Mouse (Mus musculus) left cerebral cortex, postnatal 36 days (tissue): ENCODE results near the gene Smc6. TPM values are rescaled to one million over a fixed set of nuclear protein-coding genes. Genes with fewer than 3 reads are reported as not detected.
A peak's percentile ranks its signal among the peaks of the same experiment; 100 is the strongest.

Source experiments
- DNase-seq, 2 experiments: peaks; one replicate each; pipeline ENCODE4 v3.0.0; 2021 to 2022; ENCODE audit warnings: low spot score in 2 of 2, mixed read lengths in 1 of 2
- intact Hi-C: fragments of 180-260 bp; cut with DNase I; formaldehyde crosslinking; loops from one replicate; pipeline ENCODE4 v1.15.1; 2025
- total RNA-seq, 2 experiments: library from RNA; stranded (reverse); gene quantifications; 2 replicates each; pipeline ENCODE4 v1.2.3; 2021

Gene Smc6
- total RNA-seq, 2 experiments from 2014 or later: 24.6 to 29.9 TPM

GRCm38 (mm10) chr12:11277207-11277606 lies 11.5 kb downstream of the Smc6 start:
- intact Hi-C loops: no loop called here
- no peak for DNase-seq

- intact Hi-C loops: no loop called here
- DNase-seq: no peak
These were observed 14.2 kb downstream of the Smc6 start for GRCm38 (mm10) chr12:11279886-11280285.

GRCm38 (mm10) chr12:11281584-11281983 lies 15.9 kb downstream of the Smc6 start:
- intact Hi-C loops: no loop called here
- DNase-seq: no peak

GRCm38 (mm10) chr12:11286382-11286781 lies 20.7 kb downstream of the Smc6 start:
- intact Hi-C loops: no loop called here
- DNase-seq: no peak

DNA sequence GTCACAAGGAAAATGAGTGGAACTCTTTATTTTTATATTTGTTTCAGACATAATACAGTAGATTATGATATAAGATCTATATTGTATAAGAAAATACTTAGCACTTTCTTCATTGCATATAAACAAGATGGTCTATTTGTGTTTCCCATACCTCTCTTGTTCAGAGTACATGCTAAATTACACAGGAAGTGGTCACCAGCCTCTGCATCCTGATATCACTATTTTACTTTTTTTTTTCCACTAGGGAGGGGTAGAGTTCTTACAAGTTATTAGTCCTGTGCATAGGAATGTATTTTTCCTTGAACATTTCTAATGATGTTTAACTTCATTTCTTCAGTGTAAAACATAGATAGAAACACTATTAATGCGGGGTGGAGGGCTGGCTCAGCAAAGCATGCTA lies 35.2 kb downstream of the Smc6 start:
- intact Hi-C loops: no loop called here

GRCm38 (mm10) chr12:11306753-11307645 lies 41.3 kb downstream of the Smc6 start:
- intact Hi-C loops: no loop called here
- no peak for DNase-seq

More for the DNA sequence above, 35.2 kb downstream of the Smc6 start:
- no peak for DNase-seq

GRCm38 (mm10) chr12:11311106-11311505 lies 45.4 kb downstream of the Smc6 start:
- intact Hi-C loops: loop anchor here (10.0 kb wide), 1 partner anchor 1014 kb away; no protein-coding TSS in a partner anchor
- no peak for DNase-seq

DNA sequence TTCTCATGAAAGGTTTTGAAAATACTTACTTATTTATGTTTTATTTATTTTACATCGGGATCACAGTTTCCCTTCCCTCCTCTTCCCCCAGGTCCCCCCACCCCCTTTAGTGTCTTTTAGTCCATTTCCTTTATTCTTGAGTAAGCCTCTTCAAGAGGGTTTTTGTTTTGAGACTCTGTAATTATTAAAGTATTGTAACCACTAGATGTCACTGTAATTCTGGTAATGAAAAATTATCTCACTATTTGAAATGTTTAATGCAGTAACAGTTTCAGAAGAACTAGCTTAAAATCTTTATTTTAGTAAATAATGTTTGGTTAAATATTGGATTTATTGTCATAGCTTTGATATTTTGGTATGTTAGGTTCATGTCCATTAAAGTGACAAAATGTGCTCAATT lies 48.2 kb downstream of the Smc6 start:
- intact Hi-C loops: loop anchor here (2.0 to 10.0 kb wide), 2 partner anchors 835 to 1011 kb away; no protein-coding TSS in a partner anchor
- DNase-seq: no peak

GRCm38 (mm10) chr12:11317671-11318070 lies 52.0 kb downstream of the Smc6 start:
- intact Hi-C loops: loop anchor here (10.0 kb wide), 1 partner anchor 1007 kb away; no protein-coding TSS in a partner anchor
- no peak for DNase-seq

DNA sequence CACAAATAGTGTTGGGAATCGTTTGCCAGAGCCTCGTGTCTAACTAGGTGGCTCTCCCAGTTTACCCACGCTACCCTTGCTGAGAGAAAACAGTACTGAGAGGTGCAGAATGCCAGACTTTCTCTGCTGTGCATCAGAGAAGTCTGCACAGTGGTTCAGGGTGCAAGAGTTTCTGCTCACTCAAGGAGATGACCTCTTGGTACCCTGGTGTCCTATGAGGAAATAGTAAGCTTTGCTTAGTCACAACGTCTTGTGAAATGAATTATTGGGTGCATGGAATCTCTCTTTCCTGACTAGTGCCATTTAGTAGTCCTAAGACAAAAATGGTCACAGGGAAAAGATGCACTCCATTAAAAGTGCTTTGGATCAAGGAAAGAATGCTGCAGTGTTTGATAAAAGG lies 58.8 kb downstream of the Smc6 start:
- DNase-seq: no peak
- intact Hi-C loops: no loop called here

GRCm38 (mm10) chr12:11326483-11326882 lies 60.8 kb downstream of the Smc6 start:
- intact Hi-C loops: no loop called here
- DNase-seq: no peak

- no peak for DNase-seq
- intact Hi-C loops: no loop called here
These were observed 71.2 kb downstream of the Smc6 start for GRCm38 (mm10) chr12:11336845-11337244.

- DNase-seq: no peak
- intact Hi-C loops: no loop called here
These were observed 72.6 kb downstream of the Smc6 start for GRCm38 (mm10) chr12:11338251-11338650.

DNA sequence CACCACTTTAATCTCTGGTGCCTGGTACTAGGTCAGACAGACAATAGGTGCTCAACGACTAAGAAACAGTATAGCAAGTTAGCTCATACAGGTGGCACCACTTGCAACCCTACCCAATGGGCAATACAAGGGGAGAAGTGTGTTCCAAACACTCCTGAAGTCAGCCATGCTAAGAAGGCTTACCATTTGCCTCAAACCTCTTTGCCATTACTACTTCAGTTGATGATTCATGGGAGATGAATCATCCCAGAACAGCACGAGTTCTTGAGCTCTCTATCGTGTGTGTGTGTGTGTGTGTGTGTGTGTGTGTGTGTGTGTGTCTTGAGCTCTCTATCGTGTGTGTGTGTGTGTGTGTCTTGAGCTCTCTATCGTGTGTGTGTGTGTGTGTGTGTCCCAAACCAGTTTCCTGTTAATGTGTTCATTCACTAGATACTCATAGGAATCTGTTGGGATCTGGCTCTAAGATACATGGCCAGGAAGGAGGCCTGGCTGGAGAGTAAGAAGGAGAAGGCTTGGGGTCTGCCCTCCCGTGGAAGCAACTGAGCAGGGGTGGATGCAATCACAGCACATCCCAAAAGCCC lies 76.4 kb downstream of the Smc6 start:
- no peak for DNase-seq
- intact Hi-C loops: no loop called here

DNA sequence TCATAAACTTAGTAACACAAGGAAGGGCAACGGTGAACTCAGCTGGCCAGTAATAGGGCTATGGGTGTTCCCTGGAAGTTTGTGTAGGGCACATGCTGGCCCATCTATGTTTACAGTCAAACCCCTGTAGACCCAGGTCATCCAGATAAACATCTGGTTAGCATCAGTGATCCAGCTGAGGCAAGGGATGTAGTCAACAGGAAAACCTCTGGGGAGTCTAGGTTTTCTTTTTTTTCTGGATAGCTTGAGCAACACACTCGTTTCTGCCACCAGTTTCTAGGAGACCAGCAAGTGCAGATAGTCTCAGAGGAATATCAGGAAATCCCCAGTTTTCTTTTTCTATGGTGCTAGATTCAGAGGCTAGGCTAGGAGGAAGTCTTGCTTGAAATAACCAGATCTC lies 80.3 kb downstream of the Smc6 start:
- no peak for DNase-seq
- intact Hi-C loops: no loop called here

GRCm38 (mm10) chr12:11348423-11348822 lies 82.7 kb downstream of the Smc6 start:
- intact Hi-C loops: loop anchor here (2.0 kb wide), 1 partner anchor 86 kb away; no protein-coding TSS in a partner anchor
- DNase-seq: peak; percentile 75 to 79

GRCm38 (mm10) chr12:11349870-11350269 lies 84.2 kb downstream of the Smc6 start:
- intact Hi-C loops: loop anchor here (2.0 to 5.0 kb wide), 2 partner anchors 85 to 797 kb away; no protein-coding TSS in a partner anchor
- peak; percentile 26 to 28 for DNase-seq

DNA sequence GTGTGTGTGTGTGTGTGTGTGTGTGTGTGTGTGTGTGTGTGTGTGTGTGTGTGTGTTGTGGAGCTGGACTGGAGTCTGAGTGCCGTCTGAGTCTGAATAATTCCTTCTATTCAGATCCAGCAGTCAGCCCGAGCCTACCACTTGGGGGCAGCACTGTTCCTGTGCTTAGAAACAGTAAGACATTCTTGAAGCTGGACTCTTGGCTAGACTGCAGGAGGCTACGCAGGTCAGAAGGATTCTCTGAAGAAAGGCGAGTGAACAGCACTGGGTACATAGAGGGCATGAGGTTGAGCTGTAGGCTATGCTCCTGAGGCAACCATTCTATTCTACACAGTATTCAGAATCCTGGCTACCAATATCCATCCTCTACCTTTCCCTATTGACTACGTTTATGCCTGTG lies 85.2 kb downstream of the Smc6 start:
- intact Hi-C loops: loop anchor here (5.0 kb wide), 1 partner anchor 796 kb away; no protein-coding TSS in a partner anchor
- DNase-seq: peak; percentile 69 to 78

GRCm38 (mm10) chr12:11362435-11362834 lies 96.7 kb downstream of the Smc6 start:
- DNase-seq: no peak
- intact Hi-C loops: no loop called here

GRCm38 (mm10) chr12:11364870-11365269 lies 99.2 kb downstream of the Smc6 start:
- intact Hi-C loops: no loop called here
- no peak for DNase-seq
